Mouse (Mus musculus) ES-Bruce4 (cell line): ENCODE results near the gene Mtg2.

Experiments
- CTCF ChIP-seq: IDR thresholded peaks from one replicate; pipeline ENCODE4 v1.8.1; 2011; ENCODE audit warnings: low read depth, low read length
- POLR2A ChIP-seq: IDR thresholded peaks from one replicate; pipeline ENCODE4 v1.8.1; 2011; ENCODE audit warnings: low read length; ENCODE audit not compliant: insufficient read depth

GRCm38 (mm10) chr2:180108285-180108684, 37.9 kb downstream of the Mtg2 start:
- no peak for TF ChIP-seq CTCF
- no peak for TF ChIP-seq POLR2A
